Mouse (Mus musculus) natural killer cell, adult 2 months (primary cell): ENCODE results near the gene Olfr705.
"Not testable (repeated sequence)": the region's sequence is repeated elsewhere in the genome, so short reads cannot be mapped to it uniquely, and the experiment has no call there.

Source experiments
- DNase-seq, 2 experiments: peaks; one replicate each; pipeline ENCODE4 v3.0.0; 2022; ENCODE audit warnings: low spot score in 2 of 2

Olfr705 gene

GRCm38 (mm10) chr7:106876791-106877190, at the start of gene Olfr705:
Olfr705 (minus strand) TSS chr7:106876891.
- no peak for DNase-seq

- not testable (repeated sequence) for DNase-seq
Observed at GRCm38 (mm10) chr7:106920961-106921360, 44.3 kb upstream of the Olfr705 start.

GRCm38 (mm10) chr7:106907676-106908075, 31.0 kb upstream of the Olfr705 start, which contains the start of gene Olfr1532-ps1:
Olfr1532-ps1 (plus strand) TSS chr7:106908001.
- DNase-seq, result no peak

GRCm38 (mm10) chr7:106901141-106901540, 24.4 kb upstream of the Olfr705 start, which contains the start of gene Olfr707:
Olfr707 (minus strand) TSS chr7:106901241.
- not testable (repeated sequence) for DNase-seq

GRCm38 (mm10) chr7:106888062-106888461, 11.4 kb upstream of the Olfr705 start, which contains the start of gene Olfr706:
Olfr706 (minus strand) TSS chr7:106888162.
- no peak for DNase-seq

GRCm38 (mm10) chr7:106862885-106863284, 13.8 kb downstream of the Olfr705 start, which contains the start of gene Olfr704:
Olfr704 (plus strand) TSS chr7:106863185.
- DNase-seq, result no peak

- DNase-seq, result no peak
Observed at GRCm38 (mm10) chr7:106843060-106843459, 33.6 kb downstream of the Olfr705 start, which contains the start of gene Olfr703. Olfr703 (plus strand) TSS chr7:106843360.

- no peak for DNase-seq
Observed at GRCm38 (mm10) chr7:106833793-106834192, 42.9 kb downstream of the Olfr705 start, which contains the start of gene Olfr702. Olfr702 (minus strand) TSS chr7:106833893.
